ENCODE assay signal across 15 mouse cellular contexts in genomic region chr11:82537931-82538330, GRCm38 (mm10).
"Had no signal": no experiment of that assay in that cellular context is flagged by ENCODE, and none has a peak within 500 bp of the region (broad histone marks: within the 10 kb centered on the region; RNA-seq: fewer than 3 reads in every experiment).

No protein-coding gene starts in this region.

- H3K27ac ChIP-seq: left cerebral cortex, adult 2 months; limb, embryonic 12.5 days; liver, embryonic 13.5 days; lung, embryonic 15.5 days; macrophage; neural tube, embryonic 12.5 days had no signal

- H3K4me3 ChIP-seq: left cerebral cortex, adult 2 months; limb, embryonic 12.5 days; liver, embryonic 13.5 days; lung, embryonic 15.5 days; megakaryocyte, embryonic 14.5 days; neural tube, embryonic 12.5 days had no signal

- ATAC-seq: liver, postnatal 0 days had no signal

- DNase-seq: kidney, adult 11 months; kidney, postnatal 25 days; liver; liver, embryonic 13.5 days; liver, postnatal 0 days; lung, postnatal 14 days; midbrain, embryonic 14.5 days; thymus, adult 18-20 months; thymus, postnatal 14 days had no signal

- H3K9ac ChIP-seq: limb, embryonic 12.5 days; liver, embryonic 13.5 days; liver, postnatal 0 days; lung, embryonic 15.5 days; neural tube, embryonic 12.5 days had no signal

- H3K9me3 ChIP-seq: liver, embryonic 13.5 days; lung, embryonic 15.5 days; megakaryocyte, embryonic 14.5 days; neural tube, embryonic 12.5 days had no signal

- H3K4me2 ChIP-seq: limb, embryonic 12.5 days; liver, embryonic 13.5 days; lung, embryonic 15.5 days; neural tube, embryonic 12.5 days had no signal

- H3K27me3 ChIP-seq: limb, embryonic 12.5 days; liver, embryonic 13.5 days; lung, embryonic 15.5 days; neural tube, embryonic 12.5 days had no signal

- H3K4me1 ChIP-seq: liver, embryonic 13.5 days; lung, embryonic 15.5 days; megakaryocyte, embryonic 14.5 days; neural tube, embryonic 12.5 days had no signal

- H3K36me3 ChIP-seq: limb, embryonic 12.5 days; liver, embryonic 13.5 days; lung, embryonic 15.5 days; neural tube, embryonic 12.5 days had no signal
